Mouse (Mus musculus): ENCODE measurements around the gene Hoxa3. TPM values are rescaled to one million over a fixed set of nuclear protein-coding genes. Genes with fewer than 3 reads are reported as not detected.

Gene Hoxa3
- polyA plus RNA-seq, 1 experiment from 2014 or later: 2.8 TPM

- WGBS: 10% methylated on average over 14 of the region's 14 CpGs
- H3K4me2 ChIP-seq (ENCODE audit: low read depth, low read length): no peak overlapping the region
- DNase-seq (ENCODE audit: low spot score) (no peak), ATAC-seq (ENCODE audit: low read depth) (no peak)
- no peak overlapping the region for H3K4me3 ChIP-seq (ENCODE audit: low read depth, low read length)
- H3K9ac ChIP-seq (ENCODE audit: low read depth, low read length): no peak overlapping the region
- no peak overlapping the region for H3K27ac ChIP-seq (replicated peaks; ENCODE audit: low read depth, low read length)
- peaks cover 100% of the 10 kb centered on the region for H3K27me3 ChIP-seq (replicated peaks; ENCODE audit: control insufficient read depth, insufficient read depth, low read length)
- H3K9me3 ChIP-seq (ENCODE audit: control insufficient read depth, low read length): no peaks in the 10 kb centered on the region
- H3K4me1 ChIP-seq (ENCODE audit: control insufficient read depth, insufficient read depth, low read length): peaks cover 10% of the 10 kb centered on the region; the same call in 1 of the 2 replicates
- H3K36me3 ChIP-seq (ENCODE audit: control insufficient read depth, insufficient read depth, low read length): no peaks in the 10 kb centered on the region
Measured at GRCm38 (mm10) chr6:52218643-52219215, 5.6 kb upstream of the Hoxa3 start.

- H3K4me2 ChIP-seq (ENCODE audit: low read depth, low read length): peak overlapping the region; percentile 46; the same call in 1 of the 2 replicates
- ATAC-seq (ENCODE audit: low read depth) (no peak), DNase-seq (ENCODE audit: low spot score) (no peak)
- H3K36me3 ChIP-seq (ENCODE audit: control insufficient read depth, insufficient read depth, low read length): no peaks in the 10 kb centered on the region
- no peaks in the 10 kb centered on the region for H3K9me3 ChIP-seq (ENCODE audit: control insufficient read depth, low read length)
- H3K27ac ChIP-seq (replicated peaks; ENCODE audit: low read depth, low read length): no peak overlapping the region
- H3K27me3 ChIP-seq (replicated peaks; ENCODE audit: control insufficient read depth, insufficient read depth, low read length): peaks cover 100% of the 10 kb centered on the region
- H3K4me1 ChIP-seq (ENCODE audit: control insufficient read depth, insufficient read depth, low read length): peaks cover 10% of the 10 kb centered on the region; the same call in 1 of the 2 replicates
- no peak overlapping the region for H3K9ac ChIP-seq (ENCODE audit: low read depth, low read length)
- WGBS: 2% methylated on average over 23 of the region's 23 CpGs
- peak overlapping the region; percentile 29 for H3K4me3 ChIP-seq (ENCODE audit: low read depth, low read length)
Measured at GRCm38 (mm10) chr6:52217895-52218642, 4.9 kb upstream of the Hoxa3 start.

GRCm38 (mm10) chr6:52217459-52217768 lies 4.3 kb upstream of the Hoxa3 start:
- ATAC-seq (ENCODE audit: low read depth): no peak

GRCm38 (mm10) chr6:52216691-52217458 lies 3.7 kb upstream of the Hoxa3 start:
- Histone ChIP-seq H3K36me3 (ENCODE audit: control insufficient read depth, insufficient read depth, low read length) (no peaks in the 10 kb centered on the region), H3K4me1 (ENCODE audit: control insufficient read depth, insufficient read depth, low read length) (peaks cover 9% of the 10 kb centered on the region; the same call in 1 of the 2 replicates), H3K4me2 (ENCODE audit: low read depth, low read length) (peak overlapping the region; percentile 46), H3K27ac (replicated peaks; ENCODE audit: low read depth, low read length) (no peak overlapping the region), H3K9ac (ENCODE audit: low read depth, low read length) (0 out of 2 replicates have a peak overlapping the region, but pooled peaks have one; percentile 14), H3K9me3 (ENCODE audit: control insufficient read depth, low read length) (no peaks in the 10 kb centered on the region), H3K27me3 (replicated peaks; ENCODE audit: control insufficient read depth, insufficient read depth, low read length) (peaks cover 100% of the 10 kb centered on the region), H3K4me3 (ENCODE audit: low read depth, low read length) (peak overlapping the region; percentile 29)
- no peak for DNase-seq (ENCODE audit: low spot score)
- ATAC-seq (ENCODE audit: low read depth): no peak
- WGBS: 2% methylated on average over 44 of the region's 60 CpGs

More at GRCm38 (mm10) chr6:52217459-52217768, 4.3 kb upstream of the Hoxa3 start:
- H3K4me1 ChIP-seq (ENCODE audit: control insufficient read depth, insufficient read depth, low read length): peaks cover 10% of the 10 kb centered on the region; the same call in 1 of the 2 replicates
- no peaks in the 10 kb centered on the region for H3K9me3 ChIP-seq (ENCODE audit: control insufficient read depth, low read length)
- H3K4me3 ChIP-seq (ENCODE audit: low read depth, low read length): peak overlapping the region; percentile 29
- H3K4me2 ChIP-seq (ENCODE audit: low read depth, low read length): peak overlapping the region; percentile 46
- 0% methylated on average over 15 of the region's 25 CpGs for WGBS
- H3K36me3 ChIP-seq (ENCODE audit: control insufficient read depth, insufficient read depth, low read length): no peaks in the 10 kb centered on the region
- no peak overlapping the region for H3K27ac ChIP-seq (replicated peaks; ENCODE audit: low read depth, low read length)
- H3K27me3 ChIP-seq (replicated peaks; ENCODE audit: control insufficient read depth, insufficient read depth, low read length): peaks cover 100% of the 10 kb centered on the region
- no peak for DNase-seq (ENCODE audit: low spot score)
- H3K9ac ChIP-seq (ENCODE audit: low read depth, low read length): no peak overlapping the region

- ATAC-seq (ENCODE audit: low read depth) (no peak), DNase-seq (ENCODE audit: low spot score) (no peak)
- WGBS: 2% methylated on average over 30 of the region's 30 CpGs
- peaks cover 100% of the 10 kb centered on the region for H3K27me3 ChIP-seq (replicated peaks; ENCODE audit: control insufficient read depth, insufficient read depth, low read length)
- H3K27ac ChIP-seq (replicated peaks; ENCODE audit: low read depth, low read length): no peak overlapping the region
- H3K4me3 ChIP-seq (ENCODE audit: low read depth, low read length): 0 out of 2 replicates have a peak overlapping the region, but pooled peaks have one; percentile 29
- peaks cover 7% of the 10 kb centered on the region; the same call in 1 of the 2 replicates for H3K4me1 ChIP-seq (ENCODE audit: control insufficient read depth, insufficient read depth, low read length)
- H3K9me3 ChIP-seq (ENCODE audit: control insufficient read depth, low read length): no peaks in the 10 kb centered on the region
- H3K4me2 ChIP-seq (ENCODE audit: low read depth, low read length): no peak overlapping the region
- H3K36me3 ChIP-seq (ENCODE audit: control insufficient read depth, insufficient read depth, low read length): no peaks in the 10 kb centered on the region
- no peak overlapping the region for H3K9ac ChIP-seq (ENCODE audit: low read depth, low read length)
Measured at GRCm38 (mm10) chr6:52215771-52216535, 2.8 kb upstream of the Hoxa3 start.

GRCm38 (mm10) chr6:52215070-52215469 lies 1.9 kb upstream of the Hoxa3 start:
- DNase-seq (ENCODE audit: low spot score): no peak
- Histone ChIP-seq H3K4me1 (ENCODE audit: control insufficient read depth, insufficient read depth, low read length) (peaks cover 7% of the 10 kb centered on the region; the same call in 1 of the 2 replicates), H3K36me3 (ENCODE audit: control insufficient read depth, insufficient read depth, low read length) (no peaks in the 10 kb centered on the region), H3K27me3 (replicated peaks; ENCODE audit: control insufficient read depth, insufficient read depth, low read length) (peaks cover 100% of the 10 kb centered on the region), H3K4me2 (ENCODE audit: low read depth, low read length) (no peak overlapping the region), H3K4me3 (ENCODE audit: low read depth, low read length) (no peak overlapping the region), H3K27ac (replicated peaks; ENCODE audit: low read depth, low read length) (no peak overlapping the region), H3K9me3 (ENCODE audit: control insufficient read depth, low read length) (no peaks in the 10 kb centered on the region), H3K9ac (ENCODE audit: low read depth, low read length) (no peak overlapping the region)
- WGBS: 12% methylated on average over 3 of the region's 3 CpGs
- ATAC-seq (ENCODE audit: low read depth): no peak

- DNase-seq (ENCODE audit: low spot score) (no peak), ATAC-seq (ENCODE audit: low read depth) (no peak)
- Histone ChIP-seq H3K4me3 (ENCODE audit: low read depth, low read length) (no peak overlapping the region), H3K36me3 (ENCODE audit: control insufficient read depth, insufficient read depth, low read length) (no peaks in the 10 kb centered on the region), H3K9me3 (ENCODE audit: control insufficient read depth, low read length) (no peaks in the 10 kb centered on the region), H3K27me3 (replicated peaks; ENCODE audit: control insufficient read depth, insufficient read depth, low read length) (peaks cover 100% of the 10 kb centered on the region), H3K9ac (ENCODE audit: low read depth, low read length) (no peak overlapping the region), H3K4me1 (ENCODE audit: control insufficient read depth, insufficient read depth, low read length) (peaks cover 7% of the 10 kb centered on the region; the same call in 1 of the 2 replicates), H3K27ac (replicated peaks; ENCODE audit: low read depth, low read length) (no peak overlapping the region), H3K4me2 (ENCODE audit: low read depth, low read length) (no peak overlapping the region)
- WGBS: 12% methylated on average over 5 of the region's 5 CpGs
Measured at GRCm38 (mm10) chr6:52214271-52214670, 1.1 kb upstream of the Hoxa3 start.
